Mouse (Mus musculus) G1E (cell line): ENCODE data around the gene Cirbp. TPM values are rescaled to one million over a fixed set of nuclear protein-coding genes. Genes with fewer than 3 reads are reported as not detected.
"Not testable (repeated sequence)": the region's sequence is repeated elsewhere in the genome, so short reads cannot be mapped to it uniquely, and the experiment has no call there.

Experiments used
- ATAC-seq: 2 replicates; pipeline ENCODE4 v1.8.0; 2016; ENCODE audit warnings: mild to moderate bottlenecking; ENCODE audit not compliant: insufficient number of reproducible peaks, poor library complexity, low FRiP score, severe bottlenecking; ENCODE audit errors: extremely low read depth
- DNase-seq: peaks from one replicate; pipeline ENCODE4 v3.0.0; 2012; ENCODE audit warnings: low spot score
- H3K27me3 ChIP-seq: 2 replicates; pipeline ENCODE4 v1.6.1; 2012; ENCODE audit warnings: mild to moderate bottlenecking, low read length, inconsistent platforms; ENCODE audit not compliant: insufficient read depth
- H3K36me3 ChIP-seq: replicated peaks from 2 replicates; pipeline ENCODE3; 2012; ENCODE audit warnings: mild to moderate bottlenecking, inconsistent platforms
- H3K4me1 ChIP-seq: 2 replicates; pipeline ENCODE4 v1.6.1; 2012; ENCODE audit warnings: low read depth, low read length, inconsistent platforms, mixed read lengths; ENCODE audit not compliant: insufficient read depth
- H3K4me3 ChIP-seq: 2 replicates; pipeline ENCODE4 v1.5.1; 2012; ENCODE audit warnings: low read depth, mild to moderate bottlenecking, inconsistent platforms, low read length, moderate library complexity, mixed read lengths
- H3K9me3 ChIP-seq: replicated peaks from 2 replicates; pipeline ENCODE4 v1.6.1; 2012; ENCODE audit warnings: inconsistent platforms
- CTCF ChIP-seq: IDR thresholded peaks from 2 replicates; pipeline ENCODE4 v1.5.1; 2012; ENCODE audit warnings: low read depth, low read length, inconsistent platforms, mixed read lengths
- GATA1 ChIP-seq: IDR thresholded peaks from 2 replicates; pipeline ENCODE4 v1.6.1; 2012; ENCODE audit warnings: borderline replicate concordance, low read length, inconsistent platforms, mixed read lengths
- GATA2 ChIP-seq: IDR thresholded peaks from 2 replicates; pipeline ENCODE4 v1.6.1; 2012; ENCODE audit warnings: low read depth, low read length, inconsistent platforms, borderline replicate concordance
- POLR2AphosphoS5 ChIP-seq: IDR thresholded peaks from 2 replicates; pipeline ENCODE4 v1.6.1; 2012; ENCODE audit warnings: low read depth, low read length, inconsistent platforms; ENCODE audit not compliant: insufficient replicate concordance
- TAL1 ChIP-seq: conservative IDR thresholded peaks from 2 replicates; pipeline ENCODE4 v1.6.1; 2012; ENCODE audit warnings: low read depth, low read length, inconsistent platforms, mixed read lengths
- polyA plus RNA-seq: library from polyadenylated mRNA; stranded (reverse); fragments of >175 nt; gene quantifications from 2 replicates; pipeline ENCODE4 v1.2.3, GENCODE M21; 2012
- total RNA-seq, 2 experiments: library from RNA; stranded (forward) in 1 of 2; stranded (reverse) in 1 of 2; fragments of 200-1000 nt in 1 of 2; fragments of >200 nt in 1 of 2; fragmentation: Nextera tagmentation in 1 of 2; gene quantifications; 2 replicates each; pipeline ENCODE4 v1.2.3; 2014 to 2017

Cirbp gene
- total and polyA plus RNA-seq, 3 experiments: 21.2 to 45.2 (median 34.8) TPM

- H3K36me3 ChIP-seq: peaks cover 10% of the 10 kb centered on the region
- no peaks in the 10 kb centered on the region for H3K9me3 ChIP-seq
- peaks cover 93% of the 10 kb centered on the region for H3K4me1 ChIP-seq
- no peak overlapping the region for H3K4me3 ChIP-seq
- TF ChIP-seq POLR2AphosphoS5: no peak
- TF ChIP-seq GATA1: no peak
- no peak for TF ChIP-seq GATA2
- TF ChIP-seq CTCF: no peak
- no peak for TF ChIP-seq TAL1
- no peaks in the 10 kb centered on the region; the same call in 1 of the 2 replicates for H3K27me3 ChIP-seq
- DNase-seq: no peak
- no peak for ATAC-seq
Measured at GRCm38 (mm10) chr10:80162243-80162608, 3.6 kb upstream of the Cirbp start.

- H3K9me3 ChIP-seq: no peaks in the 10 kb centered on the region
- peak overlapping the region; percentile 5; the same call in 1 of the 2 replicates for H3K4me3 ChIP-seq
- H3K36me3 ChIP-seq: peaks cover 5% of the 10 kb centered on the region
- ATAC-seq (no peak), DNase-seq (no peak)
- H3K27me3 ChIP-seq: no peaks in the 10 kb centered on the region; the same call in 1 of the 2 replicates
- TF ChIP-seq CTCF (no peak), GATA2 (no peak), TAL1 (no peak)
- H3K4me1 ChIP-seq: peaks cover 88% of the 10 kb centered on the region
Measured at GRCm38 (mm10) chr10:80162716-80163299, 3.0 kb upstream of the Cirbp start.

GRCm38 (mm10) chr10:80163721-80164120 lies 2.1 kb upstream of the Cirbp start:
- peaks cover 1% of the 10 kb centered on the region for H3K36me3 ChIP-seq
- peaks cover 85% of the 10 kb centered on the region for H3K4me1 ChIP-seq
- DNase-seq: no peak
- no peaks in the 10 kb centered on the region for H3K9me3 ChIP-seq
- TF ChIP-seq GATA1 (no peak), GATA2 (no peak), CTCF (no peak), TAL1 (no peak), POLR2AphosphoS5 (no peak)
- ATAC-seq: no peak
- no peaks in the 10 kb centered on the region; the same call in 1 of the 2 replicates for H3K27me3 ChIP-seq
- no peak overlapping the region; the same call in 1 of the 2 replicates for H3K4me3 ChIP-seq

- peaks cover 3% of the 10 kb centered on the region for H3K36me3 ChIP-seq
- TF ChIP-seq CTCF (no peak), TAL1 (no peak), GATA2 (no peak), GATA1 (no peak), POLR2AphosphoS5 (no peak)
- peaks cover 84% of the 10 kb centered on the region for H3K4me1 ChIP-seq
- no peak for DNase-seq
- H3K27me3 ChIP-seq: no peaks in the 10 kb centered on the region; the same call in 1 of the 2 replicates
- peak overlapping the region; percentile 72 for H3K4me3 ChIP-seq
- H3K9me3 ChIP-seq: no peaks in the 10 kb centered on the region
- no peak for ATAC-seq
Measured at GRCm38 (mm10) chr10:80164161-80164997, 1.4 kb upstream of the Cirbp start.

GRCm38 (mm10) chr10:80164998-80165344 lies 814 bp upstream of the Cirbp start:
- Histone ChIP-seq H3K36me3 (peaks cover 9% of the 10 kb centered on the region), H3K4me1 (peaks cover 86% of the 10 kb centered on the region), H3K4me3 (peak overlapping the region; percentile 72), H3K27me3 (no peaks in the 10 kb centered on the region; the same call in 1 of the 2 replicates), H3K9me3 (0 out of 2 replicates have a peak, but pooled peaks cover under 1% of the 10 kb centered on the region)
- ATAC-seq (peak; percentile 29), DNase-seq (peak; percentile 63)
- TF ChIP-seq GATA2: no peak
- TF ChIP-seq CTCF: peak; percentile 100

- not testable (repeated sequence) for DNase-seq, H3K27me3 ChIP-seq, ATAC-seq
- Histone ChIP-seq H3K4me1 (peaks cover 84% of the 10 kb centered on the region), H3K9me3 (peaks cover 11% of the 10 kb centered on the region), H3K4me3 (peak overlapping the region; percentile 72; the same call in 1 of the 2 replicates), H3K36me3 (peaks cover 21% of the 10 kb centered on the region)
Measured at GRCm38 (mm10) chr10:80166136-80166535, 351 bp downstream of the Cirbp start.
